Mouse (Mus musculus): ENCODE data around the gene Hoxa6. TPM values are rescaled to one million over a fixed set of nuclear protein-coding genes. Genes with fewer than 3 reads are reported as not detected.

The Hoxa6 gene
- polyA plus RNA-seq, 1 experiment, result 3.7 TPM

DNA sequence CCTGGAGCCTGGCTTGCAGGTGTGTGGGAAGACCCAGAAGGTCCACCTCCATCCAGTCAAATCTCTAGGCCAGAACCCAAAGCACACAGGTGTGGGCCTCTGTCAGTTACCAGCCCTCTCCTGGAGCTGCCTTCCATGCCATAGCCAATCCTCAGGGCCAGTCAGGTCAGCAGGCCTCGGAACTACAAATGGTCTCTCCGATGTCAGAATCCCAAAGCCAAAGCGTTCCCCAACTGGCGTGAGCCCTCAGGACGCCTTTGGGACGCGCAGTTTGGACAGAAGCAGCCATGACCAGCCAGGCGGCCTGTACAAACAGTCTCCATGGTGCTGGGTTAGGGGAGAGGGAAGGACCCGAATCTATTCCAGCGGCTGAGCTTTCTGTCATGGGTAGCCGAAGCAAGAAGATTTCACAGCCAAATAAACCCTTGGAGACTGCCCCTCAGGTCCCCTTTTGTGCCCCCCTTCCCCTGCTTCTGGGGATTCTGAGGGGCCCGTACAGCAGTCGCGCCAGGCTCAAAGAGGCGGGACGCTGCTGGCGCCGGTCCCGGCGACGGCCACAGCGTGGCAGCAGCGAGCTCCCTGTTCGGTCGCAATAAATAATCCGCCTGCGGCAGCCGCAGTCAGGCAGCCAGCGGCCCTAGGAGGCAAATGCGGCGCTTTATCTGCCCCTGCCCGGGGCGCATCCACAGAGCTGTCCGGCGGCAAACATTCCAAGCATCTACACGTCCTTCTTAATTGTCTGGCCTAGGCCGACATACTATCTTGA is 2.8 kb upstream of the Hoxa6 start:
- TF ChIP-seq CTCF (IDR thresholded peaks at IDR 0.05; ENCODE audit: borderline replicate concordance, extremely low read depth, insufficient read depth, insufficient read length) (peak; percentile 84), POLR2A (IDR thresholded peaks at IDR 0.05; ENCODE audit: borderline replicate concordance, extremely low read depth, insufficient read depth, insufficient read length, poor library complexity, severe bottlenecking) (no peak)
- peak; percentile 84 for DNase-seq (ENCODE audit: low read depth)

DNA sequence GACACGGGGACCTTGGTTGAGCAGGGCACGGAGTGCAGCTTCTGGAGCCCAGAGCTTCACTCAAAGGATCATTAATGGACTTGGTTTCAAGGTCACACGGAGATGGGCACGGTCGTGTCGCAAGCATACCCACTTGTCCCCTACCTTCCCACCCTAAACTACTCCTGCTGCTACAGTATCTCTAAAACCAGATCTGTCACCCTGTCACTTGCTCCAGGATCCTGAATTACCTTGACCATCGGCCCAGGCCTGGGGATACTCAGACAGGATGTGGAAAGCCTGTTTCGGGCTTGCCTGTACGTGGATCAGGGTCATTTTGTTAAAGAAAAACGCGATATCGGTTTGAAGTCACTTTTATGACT is 1.1 kb upstream of the Hoxa6 start:
- TF ChIP-seq CTCF (IDR thresholded peaks at IDR 0.05; ENCODE audit: borderline replicate concordance, extremely low read depth, insufficient read depth, insufficient read length) (no peak), POLR2A (IDR thresholded peaks at IDR 0.05; ENCODE audit: borderline replicate concordance, extremely low read depth, insufficient read depth, insufficient read length, poor library complexity, severe bottlenecking) (no peak)
- no peak for DNase-seq (ENCODE audit: low read depth)

GRCm38 (mm10) chr6:52208868-52209684 is 554 bp upstream of the Hoxa6 start:
- TF ChIP-seq CTCF (IDR thresholded peaks at IDR 0.05; ENCODE audit: borderline replicate concordance, extremely low read depth, insufficient read depth, insufficient read length), result no peak
- TF ChIP-seq POLR2A (IDR thresholded peaks at IDR 0.05; ENCODE audit: borderline replicate concordance, extremely low read depth, insufficient read depth, insufficient read length, poor library complexity, severe bottlenecking), result no peak
- no peak for DNase-seq (ENCODE audit: low read depth)

- DNase-seq (ENCODE audit: low read depth), result no peak
- TF ChIP-seq POLR2A (IDR thresholded peaks at IDR 0.05; ENCODE audit: borderline replicate concordance, extremely low read depth, insufficient read depth, insufficient read length, poor library complexity, severe bottlenecking) (no peak), CTCF (IDR thresholded peaks at IDR 0.05; ENCODE audit: borderline replicate concordance, extremely low read depth, insufficient read depth, insufficient read length) (no peak)
Measured at GRCm38 (mm10) chr6:52207684-52207976, 892 bp downstream of the Hoxa6 start.

DNA sequence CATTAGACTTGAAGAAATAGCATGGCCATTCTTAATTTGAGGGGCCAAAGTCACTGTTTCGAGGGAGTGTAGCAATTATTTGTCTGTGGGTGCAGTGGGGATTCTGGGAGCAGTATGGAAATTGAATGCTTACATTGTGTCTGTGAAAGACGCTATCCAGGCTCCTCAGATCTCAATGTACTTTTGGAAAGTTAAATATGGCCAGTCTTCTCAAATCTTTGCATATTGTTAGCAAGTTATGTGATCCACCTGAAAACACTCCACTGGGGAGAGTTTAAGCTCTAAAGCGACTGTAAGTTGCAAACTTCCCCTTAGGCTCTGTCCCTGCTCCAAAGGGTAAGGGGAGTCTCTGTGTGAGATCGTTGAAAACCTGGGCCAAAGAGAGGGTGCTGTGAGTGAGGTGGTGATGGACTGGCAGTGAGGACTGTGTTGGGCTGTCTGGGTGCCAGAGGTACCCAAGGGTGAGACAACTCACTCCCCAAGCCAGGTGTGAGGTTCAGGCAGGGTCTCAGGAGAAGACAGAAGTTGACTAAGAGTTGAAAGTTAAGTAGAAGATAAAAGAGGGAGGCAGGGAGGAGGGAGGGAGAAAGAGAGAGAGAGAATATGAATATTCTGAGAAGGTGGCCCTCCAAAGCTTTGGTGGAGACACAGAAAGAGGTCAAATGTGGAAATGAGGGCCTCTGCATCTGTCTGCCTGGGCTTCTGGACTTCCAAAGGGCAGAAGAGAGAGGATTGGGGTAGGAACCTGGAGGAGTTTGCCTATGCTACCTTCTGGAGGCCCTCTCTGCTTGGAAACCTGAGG is 1.4 kb downstream of the Hoxa6 start:
- DNase-seq (ENCODE audit: low read depth), result no peak
- TF ChIP-seq POLR2A (IDR thresholded peaks at IDR 0.05; ENCODE audit: borderline replicate concordance, extremely low read depth, insufficient read depth, insufficient read length, poor library complexity, severe bottlenecking), result no peak
- no peak for TF ChIP-seq CTCF (IDR thresholded peaks at IDR 0.05; ENCODE audit: borderline replicate concordance, extremely low read depth, insufficient read depth, insufficient read length)

DNA sequence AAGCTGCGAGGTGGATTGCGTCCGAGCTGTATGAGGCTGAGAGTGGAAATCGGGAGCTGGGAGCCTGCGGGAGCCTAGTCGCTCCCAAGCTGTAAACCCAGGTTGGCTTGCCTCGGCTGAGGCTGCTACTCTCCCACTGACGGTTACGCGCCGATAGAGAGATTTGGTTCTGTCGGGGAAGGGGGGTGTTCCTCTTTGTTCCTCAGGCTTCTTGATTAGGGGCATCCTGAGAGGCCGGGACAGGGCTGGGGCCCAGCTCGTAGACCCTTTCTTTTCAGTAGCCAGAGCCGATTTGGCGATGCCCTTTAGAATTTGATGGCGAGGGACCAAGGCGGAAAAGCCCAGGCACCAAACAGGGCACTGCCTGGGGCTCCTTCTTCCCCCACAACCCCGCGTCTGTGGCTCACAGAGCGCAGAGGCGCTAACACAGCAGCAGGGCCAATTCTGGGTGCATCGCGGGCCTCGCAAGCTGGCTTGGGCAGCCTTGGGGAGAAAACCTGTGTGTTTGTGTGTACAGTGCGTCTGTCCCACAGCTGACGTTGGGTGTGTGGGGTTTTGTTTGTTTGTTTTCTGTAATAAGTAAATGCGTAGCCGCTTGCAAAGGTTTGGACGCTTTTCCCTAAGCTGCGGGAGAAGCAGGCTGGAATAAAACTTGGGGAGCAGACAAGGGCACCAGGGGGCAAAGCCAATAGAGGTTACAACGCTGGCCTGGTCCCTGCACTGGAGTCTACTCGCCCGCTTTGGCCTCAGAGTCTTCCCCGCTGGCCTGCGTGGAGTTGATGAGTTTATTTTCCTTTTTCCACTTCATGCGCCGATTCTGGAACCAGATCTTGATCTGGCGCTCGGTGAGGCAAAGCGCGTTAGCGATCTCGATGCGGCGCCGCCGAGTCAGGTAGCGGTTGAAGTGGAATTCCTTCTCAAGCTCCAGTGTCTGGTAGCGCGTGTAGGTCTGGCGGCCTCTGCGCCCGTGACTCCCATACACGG is 2.6 kb downstream of the Hoxa6 start:
- DNase-seq (ENCODE audit: low read depth), result no peak
- TF ChIP-seq CTCF (IDR thresholded peaks at IDR 0.05; ENCODE audit: borderline replicate concordance, extremely low read depth, insufficient read depth, insufficient read length), result no peak
- no peak for TF ChIP-seq POLR2A (IDR thresholded peaks at IDR 0.05; ENCODE audit: borderline replicate concordance, extremely low read depth, insufficient read depth, insufficient read length, poor library complexity, severe bottlenecking)

- no peak for TF ChIP-seq POLR2A (IDR thresholded peaks at IDR 0.05; ENCODE audit: borderline replicate concordance, extremely low read depth, insufficient read depth, insufficient read length, poor library complexity, severe bottlenecking)
- no peak for TF ChIP-seq CTCF (IDR thresholded peaks at IDR 0.05; ENCODE audit: borderline replicate concordance, extremely low read depth, insufficient read depth, insufficient read length)
- DNase-seq (ENCODE audit: low read depth), result no peak
Measured at GRCm38 (mm10) chr6:52205221-52205620, 3.3 kb downstream of the Hoxa6 start.

GRCm38 (mm10) chr6:52204050-52204752 is 4.3 kb downstream of the Hoxa6 start, which contains the start of gene Hoxa5:
Gene Hoxa5 (minus strand): TSS chr6:52204587.
- TF ChIP-seq CTCF (IDR thresholded peaks at IDR 0.05; ENCODE audit: borderline replicate concordance, extremely low read depth, insufficient read depth, insufficient read length) (peak; percentile 71), POLR2A (IDR thresholded peaks at IDR 0.05; ENCODE audit: borderline replicate concordance, extremely low read depth, insufficient read depth, insufficient read length, poor library complexity, severe bottlenecking) (no peak)
- DNase-seq (ENCODE audit: low read depth), result no peak

DNA sequence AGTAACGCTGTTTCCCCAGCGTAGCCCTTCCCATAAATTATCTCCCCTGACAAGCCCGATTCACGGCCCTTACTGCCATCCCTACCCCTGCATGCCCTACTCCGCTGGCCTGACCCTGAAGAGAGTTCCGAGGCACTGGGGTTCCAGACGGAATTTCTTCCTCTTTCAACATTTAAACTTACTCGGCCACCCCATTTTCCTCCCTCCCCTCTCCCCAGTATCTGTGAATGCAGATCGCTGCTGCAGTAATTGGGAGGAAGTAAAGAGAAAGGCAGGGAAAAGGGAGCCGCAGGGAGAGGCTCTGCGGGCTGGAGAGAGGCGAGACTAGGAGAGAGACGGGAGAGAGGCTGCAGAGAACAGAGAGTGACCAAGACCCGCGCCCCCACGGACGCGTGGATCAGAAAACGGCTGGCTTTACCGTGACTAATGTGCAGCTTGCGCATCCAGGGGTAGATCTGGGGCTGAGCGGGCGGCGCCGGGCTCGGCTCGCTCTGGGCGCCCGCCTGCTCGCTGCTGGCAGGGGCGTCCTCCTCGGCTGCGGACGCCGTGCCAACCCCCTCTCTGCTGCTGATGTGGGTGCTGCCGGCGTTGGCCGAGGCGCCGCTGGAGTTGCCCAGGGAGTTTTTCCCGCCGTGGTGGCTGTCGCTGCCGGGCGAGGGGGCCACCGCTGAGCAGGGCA is 5.0 kb downstream of the Hoxa6 start:
- DNase-seq (ENCODE audit: low read depth), result no peak
- TF ChIP-seq POLR2A (IDR thresholded peaks at IDR 0.05; ENCODE audit: borderline replicate concordance, extremely low read depth, insufficient read depth, insufficient read length, poor library complexity, severe bottlenecking) (no peak), CTCF (IDR thresholded peaks at IDR 0.05; ENCODE audit: borderline replicate concordance, extremely low read depth, insufficient read depth, insufficient read length) (no peak)
